Mouse (Mus musculus) midbrain, embryonic 12.5 days (tissue): ENCODE results near the gene Samd4. TPM values are rescaled to one million over a fixed set of nuclear protein-coding genes. Genes with fewer than 3 reads are reported as not detected.

Experiments
- ATAC-seq: fragments of 200-750 bp; cut with Nextera tagmentation; 2 replicates; pipeline ENCODE4 v1.8.0; 2017; ENCODE audit warnings: low read depth, moderate TSS enrichment, moderate library complexity; ENCODE audit not compliant: low FRiP score
- H3K27ac ChIP-seq: fragments of 300-500 bp; sonication (generic); replicated peaks from 2 replicates; pipeline ENCODE4 v1.5.1; 2016; ENCODE audit warnings: mild to moderate bottlenecking
- H3K27me3 ChIP-seq: fragments of 300-500 bp; sonication (generic); 2 replicates; pipeline ENCODE4 v1.6.1; 2016; ENCODE audit warnings: mild to moderate bottlenecking
- H3K36me3 ChIP-seq: fragments of 300-500 bp; sonication (generic); 2 replicates; pipeline ENCODE4 v1.6.1; 2016
- H3K4me1 ChIP-seq: fragments of 300-500 bp; sonication (generic); 2 replicates; pipeline ENCODE4 v1.6.1; 2016
- H3K4me2 ChIP-seq: fragments of 300-500 bp; sonication (generic); replicated peaks from 2 replicates; pipeline ENCODE4 v1.6.1; 2016; ENCODE audit warnings: mild to moderate bottlenecking, moderate library complexity
- H3K4me3 ChIP-seq: fragments of 300-500 bp; sonication (generic); 2 replicates; pipeline ENCODE4 v1.5.1; 2016; ENCODE audit warnings: mild to moderate bottlenecking
- H3K9ac ChIP-seq: fragments of 300-500 bp; sonication (generic); replicated peaks from 2 replicates; pipeline ENCODE4 v1.6.1; 2016; ENCODE audit warnings: mild to moderate bottlenecking, moderate library complexity
- H3K9me3 ChIP-seq: fragments of 300-500 bp; sonication (generic); 2 replicates; pipeline ENCODE4 v1.6.1; 2016; ENCODE audit warnings: mild to moderate bottlenecking
- WGBS: fragments of 180-500 bp; shearing (Covaris S2); methylation state at CpG from one replicate; pipeline ENCODE4 v1.1.7; 2016; 5-methylcytosine and 5-hydroxymethylcytosine counted together
- polyA plus RNA-seq: library from polyadenylated mRNA; unstranded; fragments of >200 nt; fragmentation: Nextera tagmentation; extraction: Ambion mirVana; gene quantifications from 2 replicates; pipeline ENCODE4 v1.2.1, GENCODE M21; 2016

The Samd4 gene
- polyA plus RNA-seq, 1 experiment from 2014 or later: 7.3 TPM

DNA sequence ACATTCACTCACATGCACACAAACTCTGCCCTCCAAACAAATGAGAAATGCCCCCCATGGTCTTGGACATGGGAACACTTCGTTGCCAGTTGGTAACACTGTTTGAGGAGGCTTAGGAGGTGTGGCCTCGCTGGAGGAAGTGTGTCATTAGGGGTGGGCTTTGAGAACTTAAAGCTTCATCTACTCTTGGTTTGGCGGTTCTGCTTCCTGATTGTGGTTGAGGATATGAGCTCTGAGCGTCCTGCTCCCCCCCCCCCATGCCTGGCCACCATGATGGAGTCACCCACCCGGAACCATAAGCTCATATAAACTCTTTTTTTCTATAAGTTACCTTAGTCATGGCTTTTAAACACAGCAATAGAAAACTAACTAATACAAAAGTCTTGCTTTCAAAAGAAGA, 80.2 kb downstream of the Samd4 start:
- H3K9ac ChIP-seq: no peak overlapping the region

DNA sequence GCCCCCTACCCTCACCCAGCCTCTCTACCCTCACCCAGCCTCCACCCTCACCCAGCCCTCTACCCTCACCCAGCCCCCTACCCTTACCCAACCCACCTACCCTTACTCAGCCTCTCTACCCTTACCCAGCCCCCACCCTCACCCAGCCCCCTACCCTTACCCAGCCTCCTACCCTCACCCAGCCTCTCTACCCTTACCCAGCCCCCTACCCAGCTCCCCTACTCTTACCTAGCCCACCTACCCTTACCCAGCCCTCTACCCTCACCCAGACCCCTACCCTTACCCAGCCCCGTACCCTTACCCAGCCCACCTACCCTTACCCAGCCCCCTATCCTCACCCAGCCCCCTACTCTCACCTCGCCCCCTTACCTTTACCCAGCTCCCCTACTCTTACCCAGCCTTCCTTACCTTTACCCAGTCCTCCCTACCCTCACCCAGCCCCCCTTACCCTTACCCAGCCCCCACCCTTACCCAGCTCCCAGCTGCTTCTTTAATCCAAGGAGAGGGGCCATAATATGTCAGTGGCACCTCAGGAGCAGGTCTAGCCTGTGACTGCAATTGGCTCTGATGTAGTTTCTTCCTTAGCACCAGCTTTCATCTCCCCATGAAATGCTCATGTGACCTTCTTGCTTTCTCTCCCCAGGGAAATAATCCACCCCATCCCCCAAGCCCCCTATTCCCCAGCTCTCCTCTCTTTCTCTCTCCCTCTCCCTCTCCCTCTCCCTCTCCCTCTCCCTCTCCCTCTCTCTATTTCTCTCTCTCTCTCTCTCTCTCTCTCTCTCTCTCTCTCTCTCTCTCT, 81.6 kb downstream of the Samd4 start:
- H3K4me2 ChIP-seq: no peak overlapping the region
- no peak overlapping the region for H3K9ac ChIP-seq
- H3K4me1 ChIP-seq: 0 out of 2 replicates have a peak, but pooled peaks cover 7% of the 10 kb centered on the region
- H3K9me3 ChIP-seq: no peaks in the 10 kb centered on the region
- H3K36me3 ChIP-seq: no peaks in the 10 kb centered on the region
- H3K27ac ChIP-seq: no peak overlapping the region
- no peak overlapping the region for H3K4me3 ChIP-seq
- H3K27me3 ChIP-seq: no peaks in the 10 kb centered on the region; the same call in 1 of the 2 replicates
- ATAC-seq: peak; percentile 23; the same call in 1 of the 2 replicates
- 87% methylated on average over 2 of the region's 2 CpGs for WGBS

More for the DNA sequence above, 80.2 kb downstream of the Samd4 start:
- WGBS: 82% methylated on average over 5 of the region's 5 CpGs
- Histone ChIP-seq H3K9me3 (no peaks in the 10 kb centered on the region), H3K27ac (no peak overlapping the region), H3K36me3 (no peaks in the 10 kb centered on the region), H3K4me1 (0 out of 2 replicates have a peak, but pooled peaks cover 7% of the 10 kb centered on the region), H3K4me2 (no peak overlapping the region), H3K4me3 (no peak overlapping the region), H3K27me3 (no peaks in the 10 kb centered on the region; the same call in 1 of the 2 replicates)
- ATAC-seq: no peak

DNA sequence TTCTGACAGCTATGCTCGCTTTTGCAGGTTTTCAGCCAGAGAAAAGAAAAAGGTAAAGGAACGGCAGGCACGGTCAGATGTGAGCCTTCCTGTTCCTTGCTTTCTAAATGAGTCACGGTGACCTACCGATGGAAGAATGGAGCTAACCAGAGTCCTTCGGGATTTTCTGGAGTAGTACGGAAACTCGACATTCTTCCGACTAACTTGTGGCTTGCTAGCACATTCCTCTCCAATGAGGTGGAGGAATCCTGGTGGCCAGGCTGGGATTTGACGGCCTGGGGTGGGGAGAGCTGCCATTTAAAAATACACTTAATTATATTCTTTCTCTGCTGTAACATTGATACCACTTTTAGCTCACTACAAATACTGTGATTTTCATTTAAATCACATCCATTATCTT, 83.6 kb downstream of the Samd4 start:
- no peak for ATAC-seq
- no peak overlapping the region for H3K4me2 ChIP-seq
- H3K4me1 ChIP-seq: 0 out of 2 replicates have a peak, but pooled peaks cover 7% of the 10 kb centered on the region
- H3K27ac ChIP-seq: no peak overlapping the region
- no peak overlapping the region for H3K4me3 ChIP-seq
- no peaks in the 10 kb centered on the region for H3K9me3 ChIP-seq
- H3K36me3 ChIP-seq: no peaks in the 10 kb centered on the region
- no peak overlapping the region for H3K9ac ChIP-seq
- H3K27me3 ChIP-seq: no peaks in the 10 kb centered on the region; the same call in 1 of the 2 replicates
- 78% methylated on average over 10 of the region's 10 CpGs for WGBS

GRCm38 (mm10) chr14:46968046-46968445, 85.4 kb downstream of the Samd4 start:
- Histone ChIP-seq H3K9ac (no peak overlapping the region), H3K27ac (no peak overlapping the region)
- WGBS: 82% methylated on average over 11 of the region's 11 CpGs

GRCm38 (mm10) chr14:46970673-46971072, 88.0 kb downstream of the Samd4 start:
- Histone ChIP-seq H3K4me2 (no peak overlapping the region), H3K27me3 (no peaks in the 10 kb centered on the region; the same call in 1 of the 2 replicates), H3K9me3 (no peaks in the 10 kb centered on the region), H3K9ac (no peak overlapping the region), H3K27ac (no peak overlapping the region), H3K4me3 (no peak overlapping the region), H3K4me1 (no peaks in the 10 kb centered on the region), H3K36me3 (no peaks in the 10 kb centered on the region)
- 90% methylated on average over 3 of the region's 3 CpGs for WGBS
- ATAC-seq: no peak

More at GRCm38 (mm10) chr14:46968046-46968445, 85.4 kb downstream of the Samd4 start:
- Histone ChIP-seq H3K4me3 (no peak overlapping the region), H3K4me1 (0 out of 2 replicates have a peak, but pooled peaks cover 7% of the 10 kb centered on the region), H3K36me3 (no peaks in the 10 kb centered on the region), H3K27me3 (no peaks in the 10 kb centered on the region; the same call in 1 of the 2 replicates), H3K9me3 (no peaks in the 10 kb centered on the region), H3K4me2 (no peak overlapping the region)
- ATAC-seq: no peak

GRCm38 (mm10) chr14:46971802-46972201, 89.1 kb downstream of the Samd4 start:
- Histone ChIP-seq H3K4me2 (no peak overlapping the region), H3K27ac (no peak overlapping the region), H3K4me3 (no peak overlapping the region), H3K27me3 (no peaks in the 10 kb centered on the region; the same call in 1 of the 2 replicates), H3K36me3 (no peaks in the 10 kb centered on the region), H3K9me3 (no peaks in the 10 kb centered on the region), H3K4me1 (no peaks in the 10 kb centered on the region), H3K9ac (no peak overlapping the region)
- ATAC-seq: no peak
- 94% methylated on average over 2 of the region's 2 CpGs for WGBS

GRCm38 (mm10) chr14:46974874-46975273, 92.2 kb downstream of the Samd4 start:
- no peak overlapping the region for H3K4me3 ChIP-seq
- no peak for ATAC-seq
- H3K27ac ChIP-seq: no peak overlapping the region
- H3K4me2 ChIP-seq: no peak overlapping the region
- H3K9ac ChIP-seq: no peak overlapping the region
- WGBS: 69% methylated on average over 9 of the region's 9 CpGs
- no peaks in the 10 kb centered on the region for H3K27me3 ChIP-seq
- H3K4me1 ChIP-seq: no peaks in the 10 kb centered on the region
- no peaks in the 10 kb centered on the region for H3K9me3 ChIP-seq
- H3K36me3 ChIP-seq: no peaks in the 10 kb centered on the region

- Histone ChIP-seq H3K27me3 (no peaks in the 10 kb centered on the region), H3K9me3 (no peaks in the 10 kb centered on the region), H3K36me3 (no peaks in the 10 kb centered on the region), H3K9ac (no peak overlapping the region), H3K4me2 (no peak overlapping the region), H3K27ac (no peak overlapping the region), H3K4me3 (no peak overlapping the region), H3K4me1 (no peaks in the 10 kb centered on the region; the same call in 1 of the 2 replicates)
- ATAC-seq: no peak
- 89% methylated on average over 4 of the region's 4 CpGs for WGBS
Measured at GRCm38 (mm10) chr14:46975969-46976368, 93.3 kb downstream of the Samd4 start.

DNA sequence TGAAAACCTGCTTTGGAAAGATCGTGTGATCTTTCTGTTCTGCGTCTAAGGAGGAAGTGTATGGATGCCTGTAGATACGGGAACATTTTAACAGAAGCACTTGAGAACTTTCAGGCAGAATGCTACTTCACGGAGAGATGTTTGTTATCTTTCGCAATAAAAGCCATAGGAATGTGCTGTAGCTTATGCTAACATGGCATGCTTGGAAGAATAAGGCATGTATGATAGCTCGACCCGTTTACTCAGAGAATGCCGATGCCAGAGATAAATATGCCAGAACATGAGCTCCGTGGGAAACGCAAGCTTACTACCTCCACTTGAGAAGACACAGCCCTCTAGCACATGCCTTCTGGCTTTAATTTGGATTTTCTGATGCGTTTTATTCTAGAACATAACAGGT, 94.1 kb downstream of the Samd4 start:
- H3K9me3 ChIP-seq: no peaks in the 10 kb centered on the region
- no peak overlapping the region for H3K4me2 ChIP-seq
- no peak overlapping the region for H3K9ac ChIP-seq
- WGBS: 87% methylated on average over 11 of the region's 11 CpGs
- H3K4me3 ChIP-seq: no peak overlapping the region
- H3K4me1 ChIP-seq: no peaks in the 10 kb centered on the region; the same call in 1 of the 2 replicates
- no peak overlapping the region for H3K27ac ChIP-seq
- ATAC-seq: no peak
- no peaks in the 10 kb centered on the region for H3K36me3 ChIP-seq
- H3K27me3 ChIP-seq: no peaks in the 10 kb centered on the region

GRCm38 (mm10) chr14:46977660-46978059, 95.0 kb downstream of the Samd4 start:
- no peak overlapping the region for H3K4me3 ChIP-seq
- H3K27ac ChIP-seq: no peak overlapping the region
- no peak overlapping the region for H3K4me2 ChIP-seq
- peaks cover 5% of the 10 kb centered on the region for H3K4me1 ChIP-seq
- H3K36me3 ChIP-seq: no peaks in the 10 kb centered on the region
- no peaks in the 10 kb centered on the region for H3K9me3 ChIP-seq
- H3K9ac ChIP-seq: no peak overlapping the region
- no peak for ATAC-seq
- whole genome bisulfite sequencing: 71% methylated on average over 10 of the region's 10 CpGs
- H3K27me3 ChIP-seq: no peaks in the 10 kb centered on the region

GRCm38 (mm10) chr14:46979172-46979571, 96.5 kb downstream of the Samd4 start:
- H3K9me3 ChIP-seq: no peaks in the 10 kb centered on the region
- no peaks in the 10 kb centered on the region for H3K27me3 ChIP-seq
- no peak overlapping the region for H3K27ac ChIP-seq
- H3K36me3 ChIP-seq: no peaks in the 10 kb centered on the region
- no peak overlapping the region for H3K9ac ChIP-seq
- WGBS: 84% methylated on average over 5 of the region's 5 CpGs
- ATAC-seq: no peak
- peaks cover 5% of the 10 kb centered on the region for H3K4me1 ChIP-seq
- no peak overlapping the region for H3K4me2 ChIP-seq
- no peak overlapping the region for H3K4me3 ChIP-seq

GRCm38 (mm10) chr14:46980736-46981438, 98.2 kb downstream of the Samd4 start:
- no peaks in the 10 kb centered on the region for H3K27me3 ChIP-seq
- H3K27ac ChIP-seq: no peak overlapping the region
- 86% methylated on average over 17 of the region's 17 CpGs for WGBS
- H3K4me3 ChIP-seq: no peak overlapping the region
- no peak for ATAC-seq
- H3K4me1 ChIP-seq: peaks cover 12% of the 10 kb centered on the region
- H3K9ac ChIP-seq: no peak overlapping the region
- H3K36me3 ChIP-seq: no peaks in the 10 kb centered on the region
- H3K4me2 ChIP-seq: no peak overlapping the region
- H3K9me3 ChIP-seq: no peaks in the 10 kb centered on the region
